In the genomic region with DNA sequence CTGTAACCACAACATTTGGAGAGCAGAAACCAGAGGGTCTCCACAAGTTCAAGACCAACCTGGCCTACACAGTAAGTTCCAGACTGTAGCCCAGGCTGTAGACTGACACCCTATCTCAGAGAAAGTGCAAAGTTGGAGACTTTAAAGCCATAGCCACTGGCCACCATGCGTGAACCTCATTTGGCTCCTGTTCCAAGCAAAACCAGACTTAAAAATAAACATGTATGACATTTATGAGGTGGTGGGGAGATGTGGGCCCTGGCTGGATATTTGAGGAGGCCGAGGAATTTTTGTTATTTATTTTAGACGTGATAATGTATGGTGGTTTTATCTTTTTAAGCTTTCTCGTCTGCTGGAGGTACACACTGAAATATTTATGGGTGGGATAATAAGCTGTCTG, we compare ENCODE assay signal across 43 mouse cellular contexts. TPM values are rescaled to one million over a fixed set of nuclear protein-coding genes. Genes with fewer than 3 reads are reported as not detected.
"Had no signal": no experiment of that assay in that cellular context is flagged by ENCODE, and none has a peak within 500 bp of the region (broad histone marks: within the 10 kb centered on the region; RNA-seq: fewer than 3 reads in every experiment).

No protein-coding gene starts in this region.

- H3K27ac ChIP-seq: heart, adult 2 months; heart, embryonic 10.5 days; heart, embryonic 13.5 days; heart, embryonic 15.5 days; hindbrain, embryonic 10.5 days; hindbrain, embryonic 12.5 days; hindbrain, embryonic 13.5 days; hindbrain, embryonic 14.5 days; hindbrain, embryonic 15.5 days; hindbrain, postnatal 0 days; intestine, embryonic 15.5 days; kidney, embryonic 15.5 days; kidney, postnatal 0 days; layer of hippocampus, adult 2 months had no signal

- H3K4me2 ChIP-seq: heart, embryonic 11.5 days; heart, embryonic 12.5 days; heart, embryonic 13.5 days; heart, embryonic 15.5 days; hindbrain, embryonic 12.5 days; hindbrain, embryonic 13.5 days; hindbrain, embryonic 14.5 days; intestine, embryonic 15.5 days; kidney, embryonic 15.5 days had no signal

- H3K9me3 ChIP-seq: heart, embryonic 10.5 days; heart, embryonic 12.5 days; heart, embryonic 13.5 days; heart, embryonic 15.5 days; hindbrain, embryonic 10.5 days; hindbrain, embryonic 12.5 days; hindbrain, embryonic 13.5 days; hindbrain, embryonic 15.5 days; intestine, embryonic 15.5 days; kidney, embryonic 15.5 days had no signal

- H3K4me3 ChIP-seq: heart, adult 2 months; heart, embryonic 10.5 days; heart, embryonic 12.5 days; heart, embryonic 13.5 days; heart, embryonic 15.5 days; hindbrain, embryonic 10.5 days; hindbrain, embryonic 12.5 days; hindbrain, embryonic 13.5 days; hindbrain, embryonic 15.5 days; intestine, embryonic 15.5 days; kidney, embryonic 15.5 days; layer of hippocampus, adult 2 months had no signal

- H3K36me3 ChIP-seq: heart, embryonic 10.5 days; heart, embryonic 12.5 days; heart, embryonic 13.5 days; heart, embryonic 15.5 days; hindbrain, embryonic 10.5 days; hindbrain, embryonic 12.5 days; hindbrain, embryonic 13.5 days; hindbrain, embryonic 15.5 days; intestine, embryonic 15.5 days; kidney, embryonic 15.5 days had no signal

- DNase-seq: heart, adult 18-20 months; heart, adult 2 months; heart, postnatal 10 days; heart, postnatal 14 days; heart, postnatal 36 days; heart, postnatal 4 days; kidney, adult 11 months; kidney, adult 18-20 months; kidney, adult 2 months; kidney, adult 8-10 months; kidney, adult 9 months; kidney, postnatal 10 days; kidney, postnatal 14 days; kidney, postnatal 25 days; kidney, postnatal 36 days; kidney, postnatal 4 days; layer of hippocampus, adult 9-11 months had no signal

- H3K9ac ChIP-seq: heart, embryonic 12.5 days; heart, embryonic 13.5 days; heart, embryonic 15.5 days; hindbrain, embryonic 12.5 days; hindbrain, embryonic 13.5 days; hindbrain, embryonic 14.5 days; hindbrain, embryonic 15.5 days; intestine, embryonic 15.5 days; kidney, embryonic 15.5 days had no signal

- ATAC-seq: hindbrain, embryonic 16.5 days; hindbrain, postnatal 0 days; inflammation-experienced regulatory T-cells, adult 6 months; intestine, embryonic 16.5 days; intestine, postnatal 0 days had no signal

RNA-seq across cellular contexts. Expression of a gene that starts 7.9 kb away (rescaled TPM):
- polyA plus RNA-seq: heart, embryonic 13.5 days; heart, postnatal 0 days; inflammation-experienced regulatory T-cells, adult 6 months; intestine, embryonic 14.5 days; intestine, postnatal 0 days; kidney, embryonic 14.5 days; kidney, embryonic 15.5 days; kidney, embryonic 16.5 days; kidney, postnatal 0 days had no signal

RNA-seq across cellular contexts. Expression of a gene that starts 47.8 kb away (rescaled TPM):
- polyA plus RNA-seq: heart, adult 2 months; heart, embryonic 10.5 days; heart, embryonic 11.5 days; heart, embryonic 12.5 days; heart, embryonic 13.5 days; heart, embryonic 14.5 days; heart, embryonic 15.5 days; heart, embryonic 16.5 days; heart, postnatal 0 days; hindbrain, embryonic 10.5 days; hindbrain, embryonic 11.5 days; hindbrain, embryonic 12.5 days; hindbrain, embryonic 13.5 days; inflammation-experienced regulatory T-cells, adult 6 months; intestine, embryonic 14.5 days; intestine, embryonic 15.5 days; kidney, adult 2 months; kidney, embryonic 16.5 days; kidney, postnatal 0 days had no signal
